Comparison of ENCODE assay signal across 23 mouse cellular contexts in the genomic region with DNA sequence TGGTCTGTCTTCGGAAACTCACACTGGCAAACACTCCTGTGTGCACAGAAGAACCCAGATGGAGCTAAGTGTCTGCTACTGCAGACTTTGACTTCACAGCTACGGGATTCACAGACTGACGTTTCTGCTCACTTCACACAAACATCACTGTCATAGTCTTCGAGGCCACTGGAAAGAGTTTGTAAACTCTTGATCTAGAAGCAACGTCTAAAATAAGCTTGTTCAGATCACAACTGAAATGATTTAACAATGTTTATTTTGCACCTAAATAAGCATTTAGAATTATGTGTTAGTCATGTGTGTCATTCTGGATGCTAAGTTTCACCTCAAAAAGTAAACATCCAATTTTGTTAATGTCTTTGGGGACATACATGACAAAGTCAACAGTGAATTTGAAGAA.
"Had no signal": no experiment of that assay in that cellular context is flagged by ENCODE, and none has a peak within 500 bp of the region (broad histone marks: within the 10 kb centered on the region; RNA-seq: fewer than 3 reads in every experiment).

No protein-coding gene starts in this region.

- H3K4me2 ChIP-seq: heart, embryonic 12.5 days; hindbrain, embryonic 13.5 days; hindbrain, embryonic 15.5 days; kidney, embryonic 15.5 days; limb, embryonic 13.5 days had no signal

- H3K4me3 ChIP-seq: gastrocnemius, adult 2 months; heart, embryonic 10.5 days; heart, embryonic 12.5 days; hindbrain, embryonic 13.5 days; hindbrain, embryonic 15.5 days; kidney, embryonic 15.5 days; limb, embryonic 13.5 days had no signal

- H3K36me3 ChIP-seq: heart, embryonic 10.5 days; heart, embryonic 12.5 days; hindbrain, embryonic 13.5 days; hindbrain, embryonic 15.5 days; kidney, embryonic 15.5 days; limb, embryonic 13.5 days had no signal

- DNase-seq: gastrocnemius, adult 2 months; gastrocnemius, postnatal 10 days; gastrocnemius, postnatal 36 days; heart, adult 18-20 months; heart, postnatal 10 days; kidney, adult 11 months; kidney, adult 2 months; kidney, adult 9 months; kidney, postnatal 14 days; kidney, postnatal 36 days; layer of hippocampus, adult 9-11 months; layer of hippocampus, postnatal 36 days; left cerebral cortex, postnatal 4 days had no signal

- H3K9me3 ChIP-seq: hindbrain, embryonic 13.5 days; hindbrain, embryonic 15.5 days; kidney, embryonic 15.5 days; limb, embryonic 13.5 days had no signal

- H3K9ac ChIP-seq: heart, embryonic 12.5 days; hindbrain, embryonic 13.5 days; hindbrain, embryonic 15.5 days; kidney, embryonic 15.5 days; limb, embryonic 13.5 days had no signal

- H3K27ac ChIP-seq: gastrocnemius, adult 2 months; heart, embryonic 10.5 days; hindbrain, embryonic 13.5 days; hindbrain, embryonic 15.5 days; hindbrain, postnatal 0 days; kidney, embryonic 15.5 days; kidney, postnatal 0 days; limb, embryonic 13.5 days had no signal

- ATAC-seq: forebrain, embryonic 16.5 days; hindbrain, postnatal 0 days; intestine, embryonic 16.5 days had no signal

- H3K27me3 ChIP-seq: heart, embryonic 12.5 days; hindbrain, embryonic 13.5 days; hindbrain, embryonic 15.5 days; kidney, embryonic 15.5 days; limb, embryonic 13.5 days had no signal
